Mouse (Mus musculus): ENCODE results near the gene Klkb1.

DNA sequence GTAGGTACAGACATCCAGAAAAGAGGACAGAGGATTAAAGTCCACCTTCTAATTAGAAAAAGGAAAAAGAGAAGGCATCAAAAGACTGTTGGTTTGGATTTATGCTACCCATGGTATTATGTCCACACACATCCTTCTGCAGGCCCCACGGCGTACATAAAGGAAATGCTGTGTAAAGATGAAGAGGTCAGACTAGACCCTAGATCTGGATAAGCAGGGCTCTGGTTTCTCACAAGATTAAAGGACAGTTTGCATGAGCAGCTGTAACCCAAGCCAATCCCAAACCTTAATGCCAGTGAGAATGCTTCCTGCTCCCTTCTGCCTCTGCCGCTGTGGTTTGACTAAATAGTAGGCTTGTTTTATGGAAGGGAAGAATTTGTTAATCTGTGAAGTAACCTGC, 17.2 kb downstream of the Klkb1 start:
- no peak for TF ChIP-seq POLR2A (IDR thresholded peaks at IDR 0.05; ENCODE audit: insufficient read length, low read depth)
- TF ChIP-seq MYOD1 (IDR thresholded peaks at IDR 0.05; ENCODE audit: control insufficient read depth in 1 of 3, insufficient read length in 2 of 3, low read depth in 2 of 3): no peak
- TF ChIP-seq MAX (IDR thresholded peaks at IDR 0.05; ENCODE audit: low read depth): no peak
- no peak for TF ChIP-seq SRF (IDR thresholded peaks at IDR 0.05; ENCODE audit: control insufficient read depth, insufficient read length, low read depth)
- no peak for TF ChIP-seq POLR2AphosphoS2 (IDR thresholded peaks at IDR 0.05; ENCODE audit: insufficient read length, low read depth)
- TF ChIP-seq REST (IDR thresholded peaks at IDR 0.05; ENCODE audit: insufficient read depth, insufficient read length): no peak
- TF ChIP-seq USF1 (IDR thresholded peaks at IDR 0.05; ENCODE audit: low read depth): no peak
- TF ChIP-seq CEBPB (IDR thresholded peaks at IDR 0.05; ENCODE audit: insufficient read depth, poor library complexity, severe bottlenecking): no peak
- no peak for TF ChIP-seq TCF12 (IDR thresholded peaks at IDR 0.05; ENCODE audit: insufficient read depth, poor library complexity, severe bottlenecking)
